8 mouse cellular contexts compared by ENCODE assay signal in genomic region chr10:86022474-86022816, GRCm38 (mm10). TPM values are rescaled to one million over a fixed set of nuclear protein-coding genes. Genes with fewer than 3 reads are reported as not detected.
A peak's percentile ranks its signal among the peaks of the same experiment; 100 is the strongest.
DNase-seq lines count a peak whose midpoint lies in the region; ATAC-seq and TF ChIP-seq lines count a peak whose summit lies in the region.

No protein-coding gene starts in this region.

- no peak for TF ChIP-seq CTCF in cerebellum, adult 2 months (IDR thresholded peaks at IDR 0.05; ENCODE audit: borderline replicate concordance, insufficient read depth, low read depth, low read length)
- TF ChIP-seq CTCF in CH12.LX (conservative IDR thresholded peaks at IDR 0.05 in 1 of 2, IDR thresholded peaks at IDR 0.05 in 1 of 2; ENCODE audit: low read depth in 2 of 2, low read length in 2 of 2) = no peak
- no peak for TF ChIP-seq CTCF in liver, postnatal 0 days (IDR thresholded peaks at IDR 0.05; ENCODE audit: low read depth)

- in situ Hi-C loops in CH12.LX (cut with MboI; ENCODE audit: low pct_ligation_motif_present, low pct_unique_long_range_greater_than_20kb, low sequenced_read_pairs) = no loop called here

- peaks cover 0 to 22% of the 10 kb centered on the region in 2 experiments for H3K36me3 ChIP-seq in CH12.LX (replicated peaks in 1 of 2; ENCODE audit: control insufficient read depth in 1 of 2, insufficient read depth in 1 of 2, low read length in 1 of 2)
- H3K36me3 ChIP-seq in forebrain, embryonic 16.5 days (ENCODE audit: control insufficient read depth, insufficient read depth) = no peaks in the 10 kb centered on the region
- H3K36me3 ChIP-seq in liver, postnatal 0 days (replicated peaks; ENCODE audit: insufficient read depth, low read length) = peaks cover 13% of the 10 kb centered on the region

- DNase-seq in cerebellum, adult 2 months = no peak
- DNase-seq in cerebellum, adult 9-10 months = no peak
- no peak for DNase-seq in CH12.LX (ENCODE audit: extremely low read depth)
- no peak for DNase-seq in liver, postnatal 0 days
- no peak for DNase-seq in adipocyte (ENCODE audit: low spot score)
- DNase-seq in spleen, postnatal 14 days (ENCODE audit: low spot score in 2 of 2) = no peak
- no peak for DNase-seq in layer of hippocampus, postnatal 10 days (ENCODE audit: low spot score in 2 of 2)

- H3K79me2 ChIP-seq in CH12.LX (replicated peaks; ENCODE audit: control insufficient read depth, extremely low read depth, insufficient read depth, poor library complexity, severe bottlenecking) = peaks cover 1% of the 10 kb centered on the region; the same call in 1 of the 2 replicates

- TF ChIP-seq POLR2A in cerebellum, adult 2 months (IDR thresholded peaks at IDR 0.05; ENCODE audit: borderline replicate concordance, insufficient read depth, low read length) = no peak
- TF ChIP-seq POLR2A in CH12.LX (IDR thresholded peaks at IDR 0.05; ENCODE audit: low read depth, low read length) = no peak

- H3K4me1 ChIP-seq in cerebellum, adult 2 months (ENCODE audit: control insufficient read depth, insufficient read depth, low read length) = no peaks in the 10 kb centered on the region; the same call in 1 of the 2 replicates
- H3K4me1 ChIP-seq in CH12.LX (ENCODE audit: control insufficient read depth in 1 of 2, insufficient read depth in 2 of 2) = peaks cover 0 to 26% of the 10 kb centered on the region in 2 experiments; a peak in 2 of 4 replicates
- peaks cover 6% of the 10 kb centered on the region; the same call in 1 of the 2 replicates for H3K4me1 ChIP-seq in forebrain, embryonic 16.5 days (replicated peaks; ENCODE audit: control insufficient read depth, insufficient read depth, low read length)
- H3K4me1 ChIP-seq in liver, postnatal 0 days (ENCODE audit: insufficient read depth) = peaks cover 16% of the 10 kb centered on the region

- dilution Hi-C loops in CH12.LX (cut with MboI; ENCODE audit: extremely low pct_ligation_motif_present, extremely low pct_unique_long_range_greater_than_20kb, low sequenced_read_pairs) = no loop called here

- peak overlapping the region; percentile 77 for H3K4me3 ChIP-seq in cerebellum, adult 2 months (replicated peaks; ENCODE audit: insufficient read depth, low read depth, low read length)
- peak overlapping the region; percentile 68 to 93 (median 85) for H3K4me3 ChIP-seq in CH12.LX (replicated peaks in 1 of 3; ENCODE audit: low read depth in 2 of 3, low read length in 2 of 3, poor library complexity in 1 of 3)
- H3K4me3 ChIP-seq in forebrain, embryonic 16.5 days (replicated peaks; ENCODE audit: low read length) = peak overlapping the region; percentile 88
- peak overlapping the region; percentile 93 for H3K4me3 ChIP-seq in liver, postnatal 0 days (ENCODE audit: low read depth, low read length)

- no peaks in the 10 kb centered on the region for H3K9me3 ChIP-seq in CH12.LX (replicated peaks; ENCODE audit: low read length)
- no peaks in the 10 kb centered on the region for H3K9me3 ChIP-seq in forebrain, embryonic 16.5 days (ENCODE audit: control insufficient read depth, low read length)
- H3K9me3 ChIP-seq in liver, postnatal 0 days (ENCODE audit: low read length) = no peaks in the 10 kb centered on the region

- peak overlapping the region; percentile 87 for H3K27ac ChIP-seq in cerebellum, adult 2 months (ENCODE audit: insufficient read depth, low read length)
- H3K27ac ChIP-seq in CH12.LX (ENCODE audit: insufficient read depth, low read depth) = no peak overlapping the region
- no peak overlapping the region for H3K27ac ChIP-seq in forebrain, embryonic 16.5 days (ENCODE audit: low read length)
- H3K27ac ChIP-seq in liver, postnatal 0 days (ENCODE audit: low read depth) = peak overlapping the region; percentile 94

- H3K9ac ChIP-seq in CH12.LX (ENCODE audit: insufficient read depth, low read depth) = peak overlapping the region; percentile 55; the same call in 1 of the 2 replicates
- H3K9ac ChIP-seq in forebrain, embryonic 16.5 days (replicated peaks; ENCODE audit: low read depth, low read length) = peak overlapping the region; percentile 87
- peak overlapping the region; percentile 91 for H3K9ac ChIP-seq in liver, postnatal 0 days (replicated peaks)

- TF ChIP-seq RAD21 in CH12.LX (IDR thresholded peaks at IDR 0.05; ENCODE audit: low read depth, low read length) = no peak

- peak overlapping the region; percentile 31; the same call in 1 of the 2 replicates for H3K4me2 ChIP-seq in CH12.LX (ENCODE audit: insufficient read depth, low read depth, poor library complexity, severe bottlenecking)
- H3K4me2 ChIP-seq in forebrain, embryonic 16.5 days (ENCODE audit: low read length) = peak overlapping the region; percentile 84
- peak overlapping the region; percentile 76 for H3K4me2 ChIP-seq in liver, postnatal 0 days (ENCODE audit: low read depth, low read length)

- ATAC-seq in forebrain, embryonic 16.5 days = peak; percentile 11; the same call in 1 of the 2 replicates
- ATAC-seq in liver, postnatal 0 days = peak; percentile 1; the same call in 1 of the 2 replicates

- H3K27me3 ChIP-seq in cerebellum, adult 2 months (ENCODE audit: control insufficient read depth, insufficient read depth, low read length) = no peaks in the 10 kb centered on the region
- H3K27me3 ChIP-seq in CH12.LX (replicated peaks) = no peaks in the 10 kb centered on the region
- H3K27me3 ChIP-seq in forebrain, embryonic 16.5 days (replicated peaks; ENCODE audit: control insufficient read depth, insufficient read depth, low read length) = no peaks in the 10 kb centered on the region
- no peaks in the 10 kb centered on the region for H3K27me3 ChIP-seq in liver, postnatal 0 days (ENCODE audit: insufficient read depth, low read length)

- WGBS in cerebellum, adult 2 months = 7% methylated on average over 6 of the region's 6 CpGs
- 7% methylated on average over 6 of the region's 6 CpGs for WGBS in forebrain, embryonic 16.5 days
- WGBS in liver, postnatal 0 days (ENCODE audit: insufficient replicate concordance) = 2% methylated on average over 6 of the region's 6 CpGs

- no peak for TF ChIP-seq EP300 in CH12.LX (IDR thresholded peaks at IDR 0.05; ENCODE audit: low read length)
- no peak for TF ChIP-seq EP300 in liver, postnatal 0 days (IDR thresholded peaks at IDR 0.05; ENCODE audit: low read depth)

TF ChIP-seq in CH12.LX, 34 proteins besides CTCF, POLR2A, EP300 and RAD21:
- no peak for TF ChIP-seq NRF1 (IDR thresholded peaks at IDR 0.05; ENCODE audit: low read depth, low read length)
- TF ChIP-seq ZNF384 (IDR thresholded peaks at IDR 0.05; ENCODE audit: low read depth, low read length) = 0 out of 2 replicates have a peak, but pooled peaks have one; percentile 29
- TF ChIP-seq MEF2A (IDR thresholded peaks at IDR 0.05; ENCODE audit: borderline replicate concordance, low read depth, low read length) = no peak
- peak; percentile 46; the same call in 1 of the 2 replicates for TF ChIP-seq MAFK (IDR thresholded peaks at IDR 0.05; ENCODE audit: insufficient replicate concordance, low read length)
- TF ChIP-seq POLR2AphosphoS2 (IDR thresholded peaks at IDR 0.05; ENCODE audit: low read depth, low read length) = no peak
- no peak for TF ChIP-seq KAT2A (IDR thresholded peaks at IDR 0.05; ENCODE audit: insufficient replicate concordance, low read length)
TF ChIP-seq in CH12.LX: peak in this region for 2.

RNA-seq across cellular contexts. Expression of gene Fbxo7, which starts 0.7 kb away (rescaled TPM):
- 40.8 and 50.5 TPM in 2 replicates for polyA plus RNA-seq in cerebellum, adult 2 months (2012; rRNA removed)
- total RNA-seq in CH12.LX (2012; rRNA removed) = 11.4 and 13.1 TPM in 2 replicates
- total RNA-seq in CH12.LX (2014; rRNA removed) = 16.6 and 18.3 TPM in 2 replicates
- 18.7 and 21.7 TPM in 2 replicates for polyA plus RNA-seq in CH12.LX (2012; ENCODE audit: insufficient read length, low read depth)
- 14.9 and 16.2 TPM in 2 replicates for polyA plus RNA-seq in forebrain, embryonic 16.5 days (2015; fragmentation: Nextera tagmentation; extraction: Ambion mirVana)
- 28.7 and 28.9 TPM in 2 replicates for polyA plus RNA-seq in liver, postnatal 0 days (2015; fragmentation: Nextera tagmentation; extraction: Ambion mirVana)
- 10 to 100 TPM; 24.5 to 26.2 TPM for total RNA-seq in layer of hippocampus, postnatal 10 days (2021)

RNA-seq across cellular contexts. Expression of gene Bpifc, which starts 10.8 kb away (rescaled TPM):
- 0.11 TPM in 1 of 2 replicates, not detected in the other for polyA plus RNA-seq in cerebellum, adult 2 months (2012; rRNA removed)
- total RNA-seq in CH12.LX (2012; rRNA removed) = not detected in 2 replicates
- not detected in 2 replicates for total RNA-seq in CH12.LX (2014; rRNA removed)
- 0.15 TPM in 1 of 2 replicates, not detected in the other for polyA plus RNA-seq in CH12.LX (2012; ENCODE audit: insufficient read length, low read depth)
- not detected in 2 replicates for polyA plus RNA-seq in forebrain, embryonic 16.5 days (2015; fragmentation: Nextera tagmentation; extraction: Ambion mirVana)
- polyA plus RNA-seq in liver, postnatal 0 days (2015; fragmentation: Nextera tagmentation; extraction: Ambion mirVana) = not detected in 2 replicates
- total RNA-seq in layer of hippocampus, postnatal 10 days (2021) = not detected

Comparison
In these comparisons a context has a peak if more than half of its experiments do, and no peak if none do; other contexts are left out.
1. H3K27ac ChIP-seq: peak in cerebellum, adult 2 months (single experiment) and liver, postnatal 0 days (single experiment); none in CH12.LX (single experiment) and forebrain, embryonic 16.5 days (single experiment).
2. H3K4me2 ChIP-seq: peak in every context shown above with its lines; median percentile 84 in forebrain, embryonic 16.5 days; 76 in liver, postnatal 0 days; 31 in CH12.LX.
3. Peak in every context shown above with its lines, with median percentiles within 50 percentile points of each other: H3K4me3 ChIP-seq and H3K9ac ChIP-seq.